Mouse (Mus musculus): Measurements from ENCODE around the gene Fancd2os. TPM values are rescaled to one million over a fixed set of nuclear protein-coding genes. Genes with fewer than 3 reads are reported as not detected.

The Fancd2os gene
- polyA plus RNA-seq, 1 experiment = not detected

DNA sequence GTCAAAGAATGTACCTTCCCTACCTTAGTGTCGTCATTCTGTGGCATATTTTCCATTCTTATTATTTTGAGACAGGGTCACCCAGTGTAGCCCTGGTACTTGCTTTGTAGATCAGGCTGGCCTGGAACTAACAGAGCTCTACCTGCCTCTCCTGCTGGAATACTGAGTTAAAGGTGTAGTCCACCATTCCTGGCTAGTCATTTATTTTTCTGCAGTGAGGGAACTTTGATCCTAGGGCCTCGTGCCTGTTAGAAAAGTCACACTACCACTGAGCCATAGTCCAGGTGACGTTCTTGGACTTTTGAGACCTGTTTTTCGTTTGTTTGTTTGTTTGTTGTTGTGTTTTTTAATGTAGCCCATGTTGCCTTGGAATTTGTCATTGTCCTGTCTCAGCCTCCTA lies 38.7 kb upstream of the Fancd2os start:
- H3K4me3 ChIP-seq (ENCODE audit: low read depth, low read length) = peak overlapping the region; percentile 53; the same call in 1 of the 2 replicates
- H3K27ac ChIP-seq (ENCODE audit: insufficient read depth, low read depth, low read length) = peak overlapping the region; percentile 85
- H3K36me3 ChIP-seq (ENCODE audit: control insufficient read depth, insufficient read depth, low read length) = peaks cover 7% of the 10 kb centered on the region
- WGBS = 31% methylated on average over 4 of the region's 4 CpGs
- H3K27me3 ChIP-seq (ENCODE audit: control insufficient read depth, insufficient read depth, low read length) = no peaks in the 10 kb centered on the region
- H3K4me1 ChIP-seq (ENCODE audit: control insufficient read depth, insufficient read depth, insufficient read length, low read length) = peaks cover 16% of the 10 kb centered on the region; the same call in 1 of the 2 replicates
- no peak for TF ChIP-seq POLR2A (IDR thresholded peaks at IDR 0.05; ENCODE audit: low read depth, low read length)
- TF ChIP-seq CTCF (IDR thresholded peaks at IDR 0.05; ENCODE audit: extremely low read depth, insufficient read length, insufficient replicate concordance, low read depth, low read length) = no peak

DNA sequence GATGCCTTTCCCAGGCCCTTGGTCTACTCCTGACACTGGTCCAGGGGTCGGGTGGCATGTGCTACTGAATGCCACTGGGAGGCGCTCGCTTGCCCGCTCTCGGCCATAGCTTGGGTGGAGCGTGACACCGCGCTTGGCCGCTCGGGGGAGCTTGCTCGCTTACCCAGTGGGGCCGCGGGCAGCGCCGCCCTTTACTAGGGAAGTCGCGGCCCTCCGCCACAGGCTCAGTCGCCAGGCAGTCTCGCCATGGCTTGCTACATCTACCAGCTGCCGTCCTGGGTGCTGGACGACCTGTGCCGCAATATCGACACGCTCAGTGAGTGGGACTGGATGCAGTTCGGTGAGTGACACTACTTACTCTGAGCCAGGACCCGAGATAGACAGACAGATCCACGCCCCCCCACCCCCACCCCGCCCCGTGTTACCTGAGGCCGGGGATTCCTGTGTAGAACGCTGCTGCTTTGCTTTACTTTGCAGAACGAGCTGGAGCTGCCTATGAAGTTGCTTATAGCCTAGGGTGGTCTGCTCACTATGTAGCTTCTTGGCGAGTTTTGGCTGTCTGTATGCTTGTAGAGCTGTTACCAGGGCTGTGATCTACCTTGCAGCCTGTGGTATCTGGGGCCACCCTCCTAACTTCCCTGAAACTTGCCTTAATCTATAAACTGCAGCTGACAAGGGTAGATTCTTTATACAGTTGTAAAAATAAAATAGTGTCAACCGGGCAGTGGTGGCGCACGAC lies 38.0 kb upstream of the Fancd2os start, which contains the start of gene Irak2:
Irak2 (plus strand) TSS at position 166 of the 739 bp plus-strand sequence.
- no peaks in the 10 kb centered on the region for H3K27me3 ChIP-seq (ENCODE audit: control insufficient read depth, insufficient read depth, low read length)
- 3% methylated on average over 37 of the region's 37 CpGs for WGBS
- H3K4me1 ChIP-seq (ENCODE audit: control insufficient read depth, insufficient read depth, insufficient read length, low read length) = peaks cover 13% of the 10 kb centered on the region; the same call in 1 of the 2 replicates
- peak within 1 kb of the TSS; percentile 86 for H3K27ac ChIP-seq (ENCODE audit: insufficient read depth, low read depth, low read length)
- peaks cover 7% of the 10 kb centered on the region for H3K36me3 ChIP-seq (ENCODE audit: control insufficient read depth, insufficient read depth, low read length)
- peak; percentile 95 for TF ChIP-seq POLR2A (IDR thresholded peaks at IDR 0.05; ENCODE audit: low read depth, low read length)
- peak; percentile 98 for TF ChIP-seq CTCF (IDR thresholded peaks at IDR 0.05; ENCODE audit: extremely low read depth, insufficient read length, insufficient replicate concordance, low read depth, low read length)
- H3K4me3 ChIP-seq (ENCODE audit: low read depth, low read length) = peak within 1 kb of the TSS; percentile 93

DNA sequence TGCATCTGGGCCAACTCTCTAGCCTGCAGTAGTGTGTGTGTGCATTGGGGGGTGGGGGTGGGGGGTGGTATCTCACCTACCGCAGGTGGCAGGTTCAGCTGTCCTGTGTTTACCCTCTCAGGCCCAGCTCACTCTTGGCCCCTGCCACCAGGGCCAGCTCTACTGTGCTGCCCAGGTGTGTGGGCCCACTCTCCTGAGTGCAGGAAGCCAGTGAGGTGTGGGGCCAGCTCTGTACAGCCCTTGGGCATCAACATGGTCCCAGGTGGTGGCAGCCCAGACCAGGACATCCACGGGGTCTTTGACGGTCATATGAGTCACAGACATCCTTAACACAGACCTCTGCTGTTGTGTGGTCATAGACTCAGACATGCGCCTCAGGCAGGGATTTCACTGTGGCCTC lies 32.3 kb upstream of the Fancd2os start:
- Histone ChIP-seq H3K36me3 (ENCODE audit: control insufficient read depth, insufficient read depth, low read length) (peaks cover 42% of the 10 kb centered on the region), H3K27me3 (ENCODE audit: control insufficient read depth, insufficient read depth, low read length) (no peaks in the 10 kb centered on the region), H3K4me3 (ENCODE audit: low read depth, low read length) (no peak overlapping the region), H3K4me1 (ENCODE audit: control insufficient read depth, insufficient read depth, insufficient read length, low read length) (no peaks in the 10 kb centered on the region; the same call in 1 of the 2 replicates), H3K27ac (ENCODE audit: insufficient read depth, low read depth, low read length) (no peak overlapping the region)
- WGBS = 83% methylated on average over 4 of the region's 4 CpGs
- TF ChIP-seq POLR2A (IDR thresholded peaks at IDR 0.05; ENCODE audit: low read depth, low read length) = no peak
- TF ChIP-seq CTCF (IDR thresholded peaks at IDR 0.05; ENCODE audit: extremely low read depth, insufficient read length, insufficient replicate concordance, low read depth, low read length) = no peak

DNA sequence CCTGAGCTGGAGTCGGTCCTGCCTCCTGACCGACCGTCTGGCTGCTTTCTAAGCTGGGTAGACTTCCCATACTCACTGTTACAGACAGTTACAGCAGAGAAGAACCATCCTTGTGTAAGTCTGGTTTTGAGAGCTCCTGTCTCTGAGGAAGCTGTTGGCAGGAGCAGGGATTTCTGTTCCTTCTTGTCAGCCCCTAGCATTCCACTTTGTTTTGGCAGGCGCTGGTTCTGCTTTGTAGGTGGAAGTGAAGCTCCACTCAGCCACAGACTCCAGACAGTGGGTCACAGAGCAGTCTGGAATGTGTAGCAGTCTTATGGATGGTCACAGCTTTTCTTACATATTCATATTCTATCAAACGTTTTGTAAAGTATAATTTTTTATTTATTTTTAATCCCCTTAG lies 29.8 kb upstream of the Fancd2os start:
- 71% methylated on average over 5 of the region's 5 CpGs for WGBS
- Histone ChIP-seq H3K27ac (ENCODE audit: insufficient read depth, low read depth, low read length) (no peak overlapping the region), H3K4me3 (ENCODE audit: low read depth, low read length) (no peak overlapping the region), H3K4me1 (ENCODE audit: control insufficient read depth, insufficient read depth, insufficient read length, low read length) (no peaks in the 10 kb centered on the region; the same call in 1 of the 2 replicates), H3K36me3 (ENCODE audit: control insufficient read depth, insufficient read depth, low read length) (peaks cover 44% of the 10 kb centered on the region), H3K27me3 (ENCODE audit: control insufficient read depth, insufficient read depth, low read length) (no peaks in the 10 kb centered on the region)
- TF ChIP-seq CTCF (IDR thresholded peaks at IDR 0.05; ENCODE audit: extremely low read depth, insufficient read length, insufficient replicate concordance, low read depth, low read length) (no peak), POLR2A (IDR thresholded peaks at IDR 0.05; ENCODE audit: low read depth, low read length) (no peak)

DNA sequence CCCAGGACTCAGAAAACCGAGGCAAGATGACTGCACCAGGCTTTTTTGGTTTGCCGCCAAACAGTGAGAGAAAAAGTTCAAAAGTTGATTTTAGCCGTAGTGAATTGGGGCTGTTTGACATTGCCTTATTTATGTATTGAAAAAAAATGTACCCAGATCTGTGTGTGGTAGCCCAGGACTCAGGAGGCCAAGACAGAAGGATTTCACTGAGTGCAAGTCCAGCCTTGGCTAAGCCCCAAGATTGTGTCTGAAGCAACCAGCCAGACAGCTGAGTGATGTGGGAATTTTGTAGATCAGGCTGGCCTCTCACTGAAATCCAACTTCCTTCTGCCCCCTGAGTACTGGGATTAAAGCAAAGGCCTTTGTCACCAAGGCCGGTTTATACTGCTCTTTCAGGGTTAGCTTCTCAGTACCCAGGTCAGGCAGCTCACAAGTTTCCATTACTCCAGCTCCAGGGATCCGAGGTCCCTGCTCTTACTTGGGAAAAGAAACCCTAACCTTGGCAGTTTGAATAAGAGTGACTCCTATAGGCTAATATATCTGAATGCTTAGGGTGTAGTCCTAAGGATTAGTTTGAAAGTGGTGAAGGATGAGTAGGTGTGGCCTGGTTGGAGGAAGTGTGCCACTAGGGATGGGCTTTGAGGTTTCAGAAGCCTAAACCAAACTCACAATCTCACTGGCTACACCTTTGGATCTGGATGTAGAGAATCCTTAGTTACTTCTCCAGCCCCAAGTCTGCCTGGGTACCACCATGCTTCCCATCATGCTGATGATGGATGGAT lies 24.7 kb upstream of the Fancd2os start:
- Histone ChIP-seq H3K36me3 (ENCODE audit: control insufficient read depth, insufficient read depth, low read length) (peaks cover 22% of the 10 kb centered on the region), H3K4me3 (ENCODE audit: low read depth, low read length) (peak overlapping the region; percentile 81), H3K27ac (ENCODE audit: insufficient read depth, low read depth, low read length) (no peak overlapping the region), H3K4me1 (ENCODE audit: control insufficient read depth, insufficient read depth, insufficient read length, low read length) (peaks cover 8% of the 10 kb centered on the region; the same call in 1 of the 2 replicates), H3K27me3 (ENCODE audit: control insufficient read depth, insufficient read depth, low read length) (no peaks in the 10 kb centered on the region)
- TF ChIP-seq CTCF (IDR thresholded peaks at IDR 0.05; ENCODE audit: extremely low read depth, insufficient read length, insufficient replicate concordance, low read depth, low read length) = no peak
- TF ChIP-seq POLR2A (IDR thresholded peaks at IDR 0.05; ENCODE audit: low read depth, low read length) = no peak
- 29% methylated on average over 5 of the region's 5 CpGs for WGBS

DNA sequence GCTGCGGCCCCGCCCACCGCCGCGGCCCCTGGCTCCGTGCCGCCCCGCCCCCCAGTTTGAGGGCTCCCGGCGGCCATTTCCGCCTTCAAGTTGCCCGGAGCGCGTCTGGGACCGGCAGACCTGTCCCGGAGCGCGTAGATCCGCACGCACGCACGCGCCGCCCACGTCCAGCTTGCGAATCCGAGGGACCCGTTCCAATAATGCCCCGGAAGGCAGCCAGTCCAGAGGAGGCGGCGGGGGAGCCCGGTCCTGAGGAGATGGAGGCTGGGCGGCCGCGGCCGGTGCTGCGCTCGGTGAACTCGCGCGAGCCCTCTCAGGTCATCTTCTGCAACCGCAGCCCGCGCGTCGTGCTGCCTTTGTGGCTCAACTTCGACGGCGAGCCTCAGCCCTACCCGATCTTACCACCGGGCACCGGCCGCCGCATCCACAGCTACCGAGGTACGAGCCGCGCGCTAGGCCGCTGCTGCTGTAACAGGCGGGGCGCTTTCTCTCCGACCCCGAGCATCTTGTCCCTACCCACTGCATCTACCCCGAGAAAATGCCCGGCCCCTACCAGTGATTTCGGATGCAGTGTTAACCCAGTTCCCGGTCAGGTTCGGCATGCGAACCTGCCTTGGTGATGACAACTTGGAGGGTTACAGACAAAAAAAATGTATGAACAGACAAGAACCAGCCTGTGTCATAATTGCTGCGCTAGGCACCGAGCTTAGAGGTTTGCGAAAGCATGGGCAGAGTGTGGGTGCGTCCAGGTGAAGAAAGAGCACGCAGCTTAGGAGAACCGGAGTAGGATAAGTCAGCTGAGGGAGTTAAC lies 23.6 kb upstream of the Fancd2os start, which contains the start of gene Vhl:
Vhl (plus strand) TSS at position 19 of the 811 bp plus-strand sequence.
- WGBS = under 1% methylated on average over 73 of the region's 76 CpGs
- no peak for TF ChIP-seq CTCF (IDR thresholded peaks at IDR 0.05; ENCODE audit: extremely low read depth, insufficient read length, insufficient replicate concordance, low read depth, low read length)
- peak; percentile 73; the same call in 1 of the 2 replicates for TF ChIP-seq POLR2A (IDR thresholded peaks at IDR 0.05; ENCODE audit: low read depth, low read length)
- H3K36me3 ChIP-seq (ENCODE audit: control insufficient read depth, insufficient read depth, low read length) = peaks cover 12% of the 10 kb centered on the region
- peak within 1 kb of the TSS; percentile 81 for H3K4me3 ChIP-seq (ENCODE audit: low read depth, low read length)
- no peaks in the 10 kb centered on the region for H3K27me3 ChIP-seq (ENCODE audit: control insufficient read depth, insufficient read depth, low read length)
- H3K27ac ChIP-seq (ENCODE audit: insufficient read depth, low read depth, low read length) = peak within 1 kb of the TSS; percentile 54
- H3K4me1 ChIP-seq (ENCODE audit: control insufficient read depth, insufficient read depth, insufficient read length, low read length) = peaks cover 8% of the 10 kb centered on the region; the same call in 1 of the 2 replicates

Measured in small intestine, adult 2 months (tissue).